Mouse (Mus musculus) embryonic facial prominence, embryonic 14.5 days (tissue): ENCODE results near the gene Cfap46. TPM values are rescaled to one million over a fixed set of nuclear protein-coding genes. Genes with fewer than 3 reads are reported as not detected.
A peak's percentile ranks its signal among the peaks of the same experiment; 100 is the strongest.

ENCODE experiments used
- ATAC-seq: fragments of 200-750 bp; cut with Nextera tagmentation; 2 replicates; pipeline ENCODE4 v1.8.0; 2017; ENCODE audit warnings: low read depth, moderate number of reproducible peaks, moderate TSS enrichment
- DNase-seq: peaks from one replicate; pipeline ENCODE4 v3.0.0-alpha.2; 2015; ENCODE audit warnings: low spot score
- H3K27ac ChIP-seq: fragments of 300-500 bp; sonication (generic); replicated peaks from 2 replicates; pipeline ENCODE4 v1.5.1; 2014; ENCODE audit warnings: low read depth, mild to moderate bottlenecking, low read length, moderate library complexity
- H3K27me3 ChIP-seq: fragments of 300-500 bp; sonication (generic); replicated peaks from 2 replicates; pipeline ENCODE4 v1.6.1; 2014; ENCODE audit warnings: low read length; ENCODE audit not compliant: control insufficient read depth, insufficient read depth
- H3K36me3 ChIP-seq: fragments of 300-500 bp; sonication (generic); 2 replicates; pipeline ENCODE4 v1.6.1; 2014; ENCODE audit warnings: low read length, mixed read lengths; ENCODE audit not compliant: control insufficient read depth, insufficient read depth
- H3K4me1 ChIP-seq: fragments of 300-500 bp; sonication (generic); 2 replicates; pipeline ENCODE4 v1.6.1; 2014; ENCODE audit warnings: antibody characterized with exemption, low read length; ENCODE audit not compliant: control insufficient read depth, insufficient read depth
- H3K4me2 ChIP-seq: fragments of 300-500 bp; sonication (generic); 2 replicates; pipeline ENCODE4 v1.6.1; 2014; ENCODE audit warnings: low read depth, mild to moderate bottlenecking, low read length, moderate library complexity, mixed read lengths
- H3K4me3 ChIP-seq: fragments of 300-500 bp; sonication (generic); 2 replicates; pipeline ENCODE4 v1.5.1; 2014; ENCODE audit warnings: low read depth, mild to moderate bottlenecking, low read length
- H3K9ac ChIP-seq: fragments of 300-500 bp; sonication (generic); 2 replicates; pipeline ENCODE4 v1.6.1; 2014; ENCODE audit warnings: low read depth, mild to moderate bottlenecking, low read length, moderate library complexity, mixed read lengths
- H3K9me3 ChIP-seq: fragments of 300-500 bp; sonication (generic); 2 replicates; pipeline ENCODE4 v1.6.1; 2016; ENCODE audit warnings: low read length; ENCODE audit not compliant: control insufficient read depth
- WGBS: fragments of 180-500 bp; shearing (Covaris S2); extraction: QIAGEN DNeasy Blood & Tissue Kit; methylation state at CpG from one replicate; pipeline ENCODE4 v1.1.7; 2014; 5-methylcytosine and 5-hydroxymethylcytosine counted together
- polyA plus RNA-seq: library from polyadenylated mRNA; unstranded; fragments of >200 nt; fragmentation: Nextera tagmentation; extraction: Ambion mirVana; gene quantifications from 2 replicates; pipeline ENCODE4 v1.2.1, GENCODE M21; 2014

The Cfap46 gene
- polyA plus RNA-seq, 1 experiment from 2014 or later: 1.6 TPM

DNA sequence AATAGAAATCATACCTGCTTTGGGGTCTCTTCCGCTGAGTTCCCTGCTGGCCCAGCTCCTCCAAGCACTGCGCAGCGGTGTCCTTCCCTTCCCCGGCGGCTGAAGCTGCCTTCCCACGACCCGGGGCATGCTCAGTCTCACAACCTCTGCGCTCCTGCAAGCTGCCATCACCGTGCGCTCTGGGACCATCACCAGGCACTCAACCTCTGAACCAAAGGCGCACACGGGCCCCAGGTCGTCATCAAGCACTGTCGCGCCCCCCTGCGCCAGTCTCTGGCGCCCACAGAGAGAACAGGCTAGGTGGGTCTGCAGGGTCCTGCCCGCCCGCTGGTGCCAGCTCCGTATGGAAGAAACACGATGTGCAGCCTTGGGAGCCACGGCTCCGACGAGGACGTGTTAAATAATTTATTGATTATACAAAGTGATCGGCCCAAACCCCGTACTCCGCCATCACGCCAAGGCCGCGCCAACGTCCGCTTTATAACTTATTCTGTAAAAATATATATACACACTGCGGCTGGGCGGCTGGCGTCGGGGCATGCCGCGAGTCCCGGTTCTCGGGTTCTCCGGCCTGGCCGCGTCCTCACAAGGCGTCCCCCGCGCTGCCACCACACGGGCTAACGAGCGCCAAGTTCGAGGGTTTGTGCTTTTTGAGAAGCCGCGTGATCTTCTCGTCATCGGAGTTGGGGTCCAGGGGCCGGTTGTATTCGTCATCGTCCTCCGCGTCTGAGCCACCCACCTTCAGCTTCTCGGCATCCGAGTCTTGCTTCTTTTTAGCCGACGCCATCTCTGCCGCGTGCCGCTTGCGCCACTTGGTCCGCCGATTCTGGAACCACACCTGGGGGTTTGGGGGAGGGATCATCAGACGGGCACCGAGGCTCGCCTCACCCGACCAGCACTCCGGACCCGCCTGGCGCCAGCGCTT, 102.5 kb downstream of the Cfap46 start:
- H3K4me1 ChIP-seq: peaks cover 22% of the 10 kb centered on the region
- no peak overlapping the region for H3K27ac ChIP-seq
- 2% methylated on average over 65 of the region's 78 CpGs for WGBS
- H3K4me2 ChIP-seq: peak overlapping the region; percentile 51
- no peak overlapping the region for H3K9ac ChIP-seq
- no peaks in the 10 kb centered on the region for H3K9me3 ChIP-seq
- peaks cover 20% of the 10 kb centered on the region for H3K36me3 ChIP-seq
- H3K27me3 ChIP-seq: peaks cover 84% of the 10 kb centered on the region
- ATAC-seq (no peak; the same call in 1 of the 2 replicates), DNase-seq (peak; percentile 9)
- H3K4me3 ChIP-seq: peak overlapping the region; percentile 34

DNA sequence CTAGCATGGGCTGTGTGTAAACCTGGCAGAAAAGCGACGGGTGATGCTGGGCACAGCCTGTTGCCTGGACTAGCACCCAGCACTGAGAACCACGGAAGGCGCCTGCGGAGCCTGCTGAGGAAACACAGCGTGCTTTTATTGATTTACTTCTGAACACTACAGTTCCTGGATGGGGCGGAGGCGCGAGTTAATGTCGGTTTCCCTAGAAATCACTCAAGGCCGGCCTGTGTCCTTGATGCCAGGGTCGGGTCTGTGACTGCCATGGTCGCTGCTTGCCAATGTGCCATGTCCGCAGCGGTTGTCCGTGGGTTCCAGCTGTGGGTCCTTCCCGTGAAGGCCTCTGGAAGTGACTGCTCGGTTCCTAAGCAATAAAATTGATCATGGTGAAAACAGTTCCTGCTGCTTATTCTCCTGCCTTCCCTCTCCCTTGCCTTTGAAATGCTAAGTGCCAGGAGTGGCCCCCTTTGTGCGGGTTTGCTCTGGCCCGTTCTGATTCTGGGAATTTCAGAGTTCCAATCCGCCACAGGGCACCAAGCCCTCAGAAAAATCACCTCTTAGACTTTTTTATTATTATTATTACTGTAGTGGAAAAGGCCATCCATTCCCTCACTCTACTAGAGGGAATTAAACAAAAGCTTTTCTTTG, 104.2 kb downstream of the Cfap46 start:
- H3K9me3 ChIP-seq: no peaks in the 10 kb centered on the region
- no peak overlapping the region for H3K4me3 ChIP-seq
- ATAC-seq: no peak
- H3K27me3 ChIP-seq: peaks cover 66% of the 10 kb centered on the region
- peaks cover 18% of the 10 kb centered on the region for H3K4me1 ChIP-seq
- no peak for DNase-seq
- no peak overlapping the region for H3K27ac ChIP-seq
- WGBS: 77% methylated on average over 21 of the region's 21 CpGs
- H3K9ac ChIP-seq: no peak overlapping the region
- no peak overlapping the region for H3K4me2 ChIP-seq
- H3K36me3 ChIP-seq: peaks cover 29% of the 10 kb centered on the region

DNA sequence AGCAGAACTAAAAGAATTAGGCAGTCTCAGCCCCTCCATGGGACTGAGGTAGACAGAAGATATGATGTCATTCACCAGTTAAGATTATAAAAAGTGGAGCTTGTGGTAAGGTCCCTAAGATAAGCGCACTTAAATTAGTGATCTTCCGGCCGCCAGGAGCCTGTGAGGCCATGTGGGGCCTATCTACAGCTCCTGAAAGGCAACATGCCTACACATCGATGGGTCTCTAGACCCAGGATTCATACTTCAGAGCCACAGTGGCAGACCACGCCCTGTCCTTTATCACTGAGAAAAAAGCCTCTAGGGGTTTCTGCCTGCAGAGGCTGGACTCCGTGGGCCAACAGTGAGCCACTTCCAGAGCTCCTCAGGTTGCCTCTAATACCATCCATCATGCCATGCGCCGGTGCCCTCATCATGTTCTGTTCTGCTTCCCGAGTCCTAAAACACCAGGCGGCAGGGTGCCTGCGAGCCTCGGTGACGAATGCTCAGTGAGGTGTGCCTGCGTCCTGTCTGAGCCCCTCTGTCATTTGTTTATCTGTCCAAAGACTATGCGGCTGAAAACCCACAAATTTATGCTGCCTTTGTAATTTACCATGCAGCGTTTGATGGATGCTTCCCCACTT, 107.4 kb downstream of the Cfap46 start:
- Histone ChIP-seq H3K4me2 (no peak overlapping the region), H3K27me3 (peaks cover 34% of the 10 kb centered on the region)

DNA sequence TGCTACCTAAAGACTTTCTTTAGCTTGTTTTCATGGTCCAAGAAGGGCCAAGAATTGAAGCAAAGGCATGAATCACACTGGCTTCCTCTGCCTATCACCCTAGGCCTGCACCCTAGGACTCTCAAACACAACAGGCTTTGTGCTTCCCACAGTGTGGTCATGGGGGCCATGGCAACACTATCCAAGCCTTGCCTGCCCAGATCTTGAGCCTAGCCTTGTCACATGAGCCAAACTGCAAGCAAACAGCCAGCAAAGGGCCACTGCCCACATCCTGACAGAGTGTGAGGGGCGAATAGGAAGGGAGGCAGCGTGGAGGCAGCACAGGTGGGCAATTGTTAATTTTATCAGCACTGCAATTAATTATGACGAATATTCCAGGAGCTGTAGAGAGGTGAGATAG, 111.0 kb downstream of the Cfap46 start:
- Histone ChIP-seq H3K9me3 (no peaks in the 10 kb centered on the region), H3K4me3 (no peak overlapping the region), H3K9ac (no peak overlapping the region), H3K36me3 (peaks cover 16% of the 10 kb centered on the region), H3K4me1 (no peaks in the 10 kb centered on the region), H3K27me3 (no peaks in the 10 kb centered on the region), H3K27ac (no peak overlapping the region), H3K4me2 (no peak overlapping the region)
- WGBS: 82% methylated on average over 3 of the region's 3 CpGs
- DNase-seq (no peak), ATAC-seq (no peak)

More for the DNA sequence above, 107.4 kb downstream of the Cfap46 start:
- WGBS: 86% methylated on average over 16 of the region's 16 CpGs
- Histone ChIP-seq H3K9me3 (no peaks in the 10 kb centered on the region), H3K4me1 (peaks cover 5% of the 10 kb centered on the region; the same call in 1 of the 2 replicates), H3K9ac (no peak overlapping the region), H3K4me3 (no peak overlapping the region), H3K36me3 (peaks cover 29% of the 10 kb centered on the region), H3K27ac (no peak overlapping the region)
- DNase-seq (no peak), ATAC-seq (no peak)

DNA sequence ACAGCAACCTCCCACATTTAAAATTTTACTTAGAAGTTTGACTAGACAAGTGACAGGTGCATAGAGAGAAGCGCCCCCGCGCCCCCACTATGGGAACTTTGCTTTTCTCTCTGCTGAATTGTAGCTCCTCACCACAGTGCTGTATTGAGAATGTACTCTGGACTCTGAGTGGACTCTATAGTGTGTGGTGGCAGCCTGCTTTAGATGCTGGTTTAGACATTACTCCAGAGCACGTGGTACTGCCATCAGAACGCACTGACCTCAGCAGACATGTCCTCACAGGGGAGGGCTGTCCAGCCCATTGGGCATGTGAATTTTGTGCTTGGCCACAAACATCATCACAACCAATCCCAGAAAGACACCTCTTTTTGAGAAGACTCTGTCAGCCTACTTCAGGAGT, 112.8 kb downstream of the Cfap46 start:
- DNase-seq (no peak), ATAC-seq (no peak)
- no peak overlapping the region for H3K27ac ChIP-seq
- WGBS: 93% methylated on average over 5 of the region's 5 CpGs
- H3K36me3 ChIP-seq: peaks cover 9% of the 10 kb centered on the region
- H3K9ac ChIP-seq: no peak overlapping the region
- H3K4me2 ChIP-seq: no peak overlapping the region
- no peak overlapping the region for H3K4me3 ChIP-seq
- H3K9me3 ChIP-seq: no peaks in the 10 kb centered on the region
- no peaks in the 10 kb centered on the region for H3K4me1 ChIP-seq
- H3K27me3 ChIP-seq: no peaks in the 10 kb centered on the region

DNA sequence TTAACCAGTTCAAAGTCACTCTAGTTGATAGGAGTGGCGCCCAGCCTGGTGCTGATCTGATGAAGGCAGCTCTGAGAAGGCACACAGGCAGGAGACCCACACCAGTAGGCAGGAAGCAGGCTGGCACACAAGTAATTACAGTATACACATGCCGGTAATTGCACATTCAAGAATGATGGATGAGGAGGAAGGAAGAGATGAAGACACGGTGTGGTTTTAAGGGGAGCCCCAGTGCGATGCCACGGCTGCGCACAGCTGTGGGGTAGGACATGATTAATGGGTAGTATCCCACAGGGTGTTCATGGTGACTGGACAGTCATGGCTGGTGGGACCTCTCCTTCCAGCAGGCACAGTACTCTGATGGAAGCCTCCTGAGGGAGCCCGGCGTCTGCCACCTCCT, 117.1 kb downstream of the Cfap46 start:
- H3K9me3 ChIP-seq: no peaks in the 10 kb centered on the region
- no peaks in the 10 kb centered on the region for H3K27me3 ChIP-seq
- WGBS: 81% methylated on average over 8 of the region's 8 CpGs
- H3K27ac ChIP-seq: no peak overlapping the region
- no peak for DNase-seq
- ATAC-seq: peak; percentile 33; the same call in 1 of the 2 replicates
- H3K9ac ChIP-seq: no peak overlapping the region
- no peak overlapping the region for H3K4me3 ChIP-seq
- peaks cover 7% of the 10 kb centered on the region; the same call in 1 of the 2 replicates for H3K36me3 ChIP-seq
- no peak overlapping the region for H3K4me2 ChIP-seq
- no peaks in the 10 kb centered on the region for H3K4me1 ChIP-seq

DNA sequence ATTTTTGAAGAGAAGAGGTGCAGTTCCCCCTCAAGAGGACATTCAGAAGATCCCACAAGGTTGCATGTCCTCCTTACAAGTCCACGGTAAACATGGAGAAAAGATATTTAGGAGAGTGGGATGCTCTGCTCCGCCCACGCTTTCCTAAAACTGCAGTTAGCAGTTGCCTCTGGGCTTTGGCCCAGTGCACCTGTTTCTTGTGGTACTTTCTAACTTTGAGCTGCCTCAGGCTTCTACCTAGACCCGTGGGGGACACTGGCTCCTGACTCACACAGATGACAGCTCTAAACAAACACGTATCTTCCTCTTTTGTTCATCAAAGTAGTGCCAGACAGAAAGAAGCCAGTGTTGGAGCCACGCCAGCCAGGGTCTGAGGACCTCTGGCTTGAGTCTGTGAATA, 117.6 kb downstream of the Cfap46 start:
- no peaks in the 10 kb centered on the region for H3K4me1 ChIP-seq
- DNase-seq: no peak
- peaks cover 7% of the 10 kb centered on the region; the same call in 1 of the 2 replicates for H3K36me3 ChIP-seq
- H3K4me3 ChIP-seq: no peak overlapping the region
- H3K9me3 ChIP-seq: no peaks in the 10 kb centered on the region
- no peak overlapping the region for H3K27ac ChIP-seq
- H3K4me2 ChIP-seq: no peak overlapping the region
- ATAC-seq: no peak
- no peaks in the 10 kb centered on the region for H3K27me3 ChIP-seq
- H3K9ac ChIP-seq: no peak overlapping the region
- 71% methylated on average over 6 of the region's 6 CpGs for WGBS

DNA sequence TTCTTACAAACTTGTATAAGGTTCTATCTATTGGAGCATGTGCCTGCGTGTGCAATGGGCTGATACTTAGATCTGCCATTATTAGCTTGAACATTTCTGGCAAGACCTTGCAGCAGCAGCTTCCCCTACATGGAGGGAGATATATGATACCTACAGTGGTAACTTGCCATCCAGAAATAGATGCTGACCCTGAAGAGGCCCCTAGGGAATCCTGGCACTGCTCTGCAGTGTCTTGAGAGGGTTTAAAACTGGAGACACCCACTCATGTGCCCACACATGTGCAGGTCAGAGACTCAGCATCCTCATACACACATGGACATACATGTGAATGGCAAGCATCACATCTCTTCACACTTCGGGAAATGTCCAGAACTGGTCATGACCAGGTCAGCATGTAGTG, 119.5 kb downstream of the Cfap46 start:
- WGBS: 85% methylated on average over 2 of the region's 2 CpGs
- ATAC-seq (no peak), DNase-seq (no peak)
- H3K4me1 ChIP-seq: no peaks in the 10 kb centered on the region
- H3K27me3 ChIP-seq: no peaks in the 10 kb centered on the region
- H3K4me2 ChIP-seq: no peak overlapping the region
- no peak overlapping the region for H3K9ac ChIP-seq
- no peak overlapping the region for H3K27ac ChIP-seq
- H3K36me3 ChIP-seq: peaks cover 14% of the 10 kb centered on the region; the same call in 1 of the 2 replicates
- H3K9me3 ChIP-seq: no peaks in the 10 kb centered on the region
- no peak overlapping the region for H3K4me3 ChIP-seq
